Mouse (Mus musculus): ENCODE measurements around the gene Ccdc92b.
"Not testable (repeated sequence)": the region's sequence is repeated elsewhere in the genome, so short reads cannot be mapped to it uniquely, and the experiment has no call there.

Gene Ccdc92b

DNA sequence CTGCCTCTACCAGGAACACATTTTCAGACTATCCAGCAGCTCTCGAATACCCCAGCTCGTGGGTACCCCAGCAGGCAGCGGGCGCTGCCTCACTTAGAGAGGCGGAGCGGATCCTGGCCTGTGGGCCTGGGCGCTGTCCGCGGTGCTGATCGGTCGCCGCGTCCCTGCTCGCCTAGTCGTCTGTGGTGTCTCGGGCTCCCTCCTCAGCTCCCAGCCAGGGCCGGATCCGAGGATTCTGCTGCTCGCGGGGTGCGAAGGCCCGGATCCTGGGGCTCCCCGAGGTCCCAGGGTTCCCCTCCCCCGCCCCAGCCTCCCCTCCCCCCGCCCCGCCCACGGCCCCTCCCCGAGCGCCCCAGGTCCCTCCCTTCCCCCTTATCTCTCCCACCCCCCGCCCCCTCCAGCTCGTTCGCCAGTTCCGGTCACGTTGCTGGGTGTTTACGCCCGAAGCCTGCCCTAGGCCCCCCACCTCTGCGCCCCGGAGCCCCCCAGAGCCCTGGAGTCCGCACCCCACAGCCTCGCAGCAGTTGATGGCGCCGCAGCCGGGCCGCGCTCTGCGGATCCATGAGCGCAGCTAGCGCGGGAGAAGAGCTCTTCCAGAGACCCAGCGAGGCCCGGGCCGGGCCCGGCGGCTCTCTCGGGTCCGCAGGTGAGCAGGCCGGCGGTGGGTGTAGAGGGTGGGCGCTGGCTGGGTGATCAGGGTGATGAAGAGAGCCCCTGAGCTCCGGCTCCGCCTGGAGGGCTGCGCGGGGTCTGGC is at the start of gene Ccdc92b:
TSS of gene Ccdc92b (plus strand) at position 405 of the 755 bp plus-strand sequence.
- DNase-seq: peak; percentile 67

DNA sequence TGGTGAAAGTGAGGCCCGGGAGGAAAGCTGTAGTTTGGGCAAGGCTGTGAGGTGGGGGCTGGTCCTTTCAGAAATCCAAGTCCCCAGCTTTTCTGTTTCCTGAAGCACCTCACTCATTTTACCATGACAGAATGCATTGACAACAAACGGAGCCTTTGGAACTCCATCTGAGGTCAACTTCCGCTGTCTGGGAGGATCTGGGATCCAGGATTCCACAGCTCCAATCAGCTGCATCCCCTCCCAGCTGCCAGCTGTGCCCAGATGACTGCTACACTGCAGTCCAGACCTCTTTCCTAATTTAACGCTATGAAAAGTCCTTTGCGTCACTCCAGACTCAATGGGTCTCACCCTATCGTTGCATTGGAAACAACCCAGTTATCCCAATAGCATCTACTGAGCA is 49.7 kb upstream of the Ccdc92b start:
- DNase-seq: no peak

DNA sequence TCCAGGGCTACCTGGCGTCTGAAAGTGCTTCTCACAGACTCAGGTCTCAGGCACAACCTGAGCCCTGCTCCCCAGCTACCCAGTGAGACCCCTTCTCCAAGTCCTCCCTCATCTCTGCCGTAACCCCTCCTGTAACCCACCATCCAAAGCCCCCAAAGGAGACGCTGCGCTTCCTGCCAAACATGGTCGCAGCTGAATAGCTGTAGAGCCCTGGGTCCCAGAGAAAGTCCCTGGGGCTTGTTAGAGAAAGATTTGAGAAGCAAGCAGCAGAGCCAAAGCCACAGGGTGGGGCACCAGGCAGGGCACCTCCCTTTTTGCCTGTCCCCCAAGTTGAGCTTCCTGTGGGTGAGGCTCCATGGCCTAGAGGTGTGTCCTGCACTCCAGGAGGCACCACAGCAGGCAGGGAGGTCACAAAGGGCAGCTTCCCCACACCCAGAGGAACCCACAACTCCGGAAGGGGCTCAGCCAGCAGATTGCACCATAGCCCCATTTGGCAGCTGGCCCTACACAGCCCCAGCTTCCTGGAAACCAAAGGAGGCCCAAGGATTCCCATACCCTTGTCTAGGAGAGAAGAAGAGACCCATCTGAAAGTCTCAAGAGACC is 46.8 kb upstream of the Ccdc92b start:
- no peak for DNase-seq

DNA sequence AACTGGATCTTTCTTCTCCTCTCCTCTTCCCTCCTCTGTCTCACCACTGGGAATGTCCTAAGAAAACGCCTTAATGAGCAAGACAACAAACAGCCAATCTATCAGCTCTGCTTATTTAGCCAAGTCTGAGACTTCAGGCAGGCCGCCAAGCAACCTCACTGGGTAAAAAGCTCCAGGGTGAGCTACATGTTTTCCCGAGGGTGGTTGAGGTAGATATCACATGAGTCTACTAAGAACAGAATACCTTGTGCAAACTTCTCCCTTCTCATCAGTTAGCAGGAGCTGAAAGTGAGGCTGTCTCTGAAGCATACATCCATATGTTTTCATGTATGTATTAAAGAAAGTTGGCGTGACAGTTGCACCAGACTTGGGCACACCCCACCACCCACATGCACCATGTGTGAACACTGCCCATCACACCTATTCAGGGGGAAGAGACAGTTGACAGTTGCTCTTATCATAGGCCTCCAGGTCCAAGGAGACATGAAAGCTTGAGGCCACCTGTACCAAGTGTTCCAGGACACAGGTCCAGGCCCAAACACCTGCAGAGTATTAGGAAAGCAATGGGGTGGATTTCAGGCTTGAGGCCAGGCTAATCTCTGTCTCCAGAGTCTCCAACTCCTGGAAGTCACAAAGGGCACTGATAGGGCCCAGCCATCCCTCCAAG is 44.5 kb upstream of the Ccdc92b start:
- DNase-seq: no peak

DNA sequence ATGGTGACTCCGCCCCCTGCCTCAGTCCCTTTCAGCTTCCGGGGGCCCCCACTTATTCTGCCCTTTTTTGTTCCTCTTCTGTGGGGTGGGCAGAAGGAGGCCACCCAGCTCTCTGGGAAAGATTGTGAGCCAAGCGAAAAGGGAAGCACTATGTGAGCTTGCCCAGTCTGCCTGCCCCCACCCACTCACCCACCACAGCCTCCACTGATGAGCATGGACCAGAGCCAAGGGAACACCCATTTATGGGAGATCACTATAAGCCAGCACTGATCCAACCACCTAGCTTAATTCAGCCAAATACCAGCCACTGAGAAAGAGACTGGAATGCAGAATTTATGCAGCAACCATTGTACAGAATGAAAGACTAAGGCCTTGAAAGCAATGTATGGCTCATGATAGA is 43.5 kb upstream of the Ccdc92b start:
- DNase-seq: peak; percentile 69

DNA sequence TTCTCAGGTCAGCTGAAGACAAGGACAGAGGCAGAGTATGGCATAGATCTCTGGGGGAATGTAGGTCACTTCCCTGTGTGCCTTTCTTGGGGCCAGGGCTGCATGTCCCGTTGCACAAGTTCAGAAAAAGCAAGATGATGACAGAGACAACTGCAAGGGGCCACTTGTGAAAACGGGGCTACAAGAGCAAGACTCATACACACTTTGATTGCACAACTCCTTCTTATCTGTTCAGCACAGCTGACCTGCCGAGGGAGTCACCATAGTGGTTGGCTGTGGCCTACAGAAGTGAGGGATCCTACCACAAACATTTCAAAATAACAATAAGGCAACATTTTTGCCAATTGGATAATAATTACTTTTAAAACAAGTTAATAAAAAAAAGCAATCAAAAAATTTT is 42.3 kb upstream of the Ccdc92b start:
- DNase-seq: no peak

DNA sequence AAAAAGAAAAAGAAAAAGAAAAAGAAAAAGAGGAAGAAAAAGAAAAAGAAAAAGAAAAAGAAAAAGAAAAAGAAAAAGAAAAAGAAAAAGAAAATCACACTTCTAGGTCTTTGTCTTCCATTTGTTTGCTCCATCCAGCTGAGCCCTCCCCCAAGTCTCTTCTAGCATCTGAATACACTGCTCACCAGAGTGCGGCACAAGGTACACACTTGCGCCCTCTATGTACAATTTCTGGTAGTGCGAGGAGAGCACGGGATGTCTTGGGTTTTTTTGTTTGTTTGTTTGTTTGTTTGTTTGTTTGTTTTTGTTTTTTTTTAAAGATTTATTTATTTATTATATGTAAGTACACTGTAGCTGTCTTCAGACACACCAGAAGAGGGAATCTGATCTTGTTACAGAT is 38.1 kb upstream of the Ccdc92b start:
- DNase-seq: not testable (repeated sequence)

DNA sequence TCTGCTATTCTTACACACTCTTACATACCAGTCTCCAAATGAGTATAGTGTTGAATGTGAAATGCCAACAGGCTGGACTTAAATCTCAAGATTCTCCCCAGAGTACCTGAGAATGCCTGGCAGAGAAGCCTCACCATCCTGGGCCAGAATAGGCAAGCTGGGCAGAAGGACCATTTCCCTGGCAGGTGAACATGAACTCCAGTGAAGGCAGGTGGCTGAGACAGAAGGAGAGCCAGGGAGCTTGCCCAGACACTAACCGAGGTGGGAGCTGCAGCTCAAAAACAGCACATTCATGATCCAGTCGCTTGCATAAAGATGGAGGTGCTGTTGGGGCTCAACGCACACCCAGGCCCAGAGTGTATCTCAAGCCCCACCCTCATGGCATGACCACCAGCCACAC is 36.9 kb upstream of the Ccdc92b start:
- no peak for DNase-seq

DNA sequence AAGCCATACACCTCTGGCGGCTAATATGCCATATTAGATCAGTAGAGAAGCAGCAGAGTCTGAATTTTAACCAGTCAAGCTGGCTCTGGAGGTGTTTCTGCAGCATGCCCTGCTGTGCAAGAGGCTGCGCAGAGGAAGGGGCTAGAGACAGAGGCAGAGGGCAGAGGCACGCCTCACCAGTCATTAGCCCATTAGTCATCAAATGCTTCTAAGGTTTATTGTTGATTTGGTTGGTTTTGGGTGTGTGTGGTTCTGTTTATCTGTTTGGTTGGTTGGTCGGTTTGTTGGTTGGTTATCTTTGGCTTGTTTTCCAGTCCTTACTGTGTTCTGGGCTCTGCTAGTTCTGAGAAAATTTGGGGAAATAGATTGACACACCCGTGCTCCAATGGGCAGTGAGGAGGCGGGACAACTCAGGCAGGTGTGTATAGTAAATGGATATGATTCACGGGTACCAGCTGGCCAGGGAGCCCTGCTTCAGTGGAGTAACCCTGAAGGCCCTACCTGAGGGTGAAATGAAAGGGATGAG is 35.5 kb upstream of the Ccdc92b start:
- DNase-seq: no peak

DNA sequence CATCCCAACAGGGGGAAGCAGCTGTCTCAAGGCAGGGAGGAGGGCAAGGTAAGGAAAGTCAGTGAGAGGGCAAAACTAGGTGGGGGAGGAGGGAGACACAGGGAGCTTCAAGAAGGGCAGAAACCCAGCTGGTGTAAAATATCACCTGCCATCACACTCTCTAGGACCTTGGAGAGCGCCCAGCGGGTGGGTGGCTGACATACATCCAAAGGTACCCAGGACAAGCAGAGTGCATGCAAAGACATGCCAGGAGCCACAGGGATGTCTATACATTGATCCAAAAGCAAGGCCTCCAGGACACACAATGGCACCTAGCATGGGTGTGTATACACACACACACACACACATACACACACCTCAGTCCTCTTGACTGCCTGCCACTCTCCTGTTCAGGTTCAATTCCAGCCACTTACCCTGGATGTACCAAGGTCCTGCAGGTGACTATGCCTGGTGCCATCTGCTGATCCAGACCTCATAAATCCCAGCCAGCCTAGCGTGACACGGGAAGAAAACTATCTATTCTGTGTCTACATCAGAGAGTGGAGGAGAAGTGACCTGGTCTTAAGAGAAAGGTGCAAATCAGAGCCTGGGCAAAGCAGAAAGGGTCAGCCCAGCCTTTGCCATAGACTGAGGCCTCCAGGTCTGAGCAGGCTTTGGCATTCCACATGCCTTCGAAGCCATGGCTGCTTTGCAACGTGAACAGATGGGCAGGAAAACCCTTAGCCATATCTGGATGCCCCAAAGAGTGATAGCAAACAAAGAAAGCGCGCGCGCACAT is 34.3 kb upstream of the Ccdc92b start:
- DNase-seq: no peak

DNA sequence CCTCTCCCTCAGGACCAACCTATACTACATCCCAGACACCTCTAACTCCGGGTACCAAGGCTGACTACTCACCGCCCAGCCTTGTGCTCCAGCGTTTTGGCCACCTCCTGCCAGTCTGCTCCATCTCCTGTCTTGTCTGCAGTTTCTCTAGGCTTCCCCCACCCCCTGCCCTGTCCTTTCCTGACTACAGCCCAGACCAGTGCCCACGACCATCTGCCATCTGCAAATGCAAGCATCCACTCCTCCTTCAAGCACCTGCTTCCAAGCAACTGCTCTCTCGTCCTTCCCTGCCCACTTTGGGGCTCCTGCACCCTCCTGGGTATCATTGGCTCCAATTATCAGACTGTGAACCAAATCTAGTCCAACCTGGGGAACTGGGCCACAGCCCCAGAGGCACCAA is 33.0 kb upstream of the Ccdc92b start:
- peak; percentile 70 for DNase-seq

DNA sequence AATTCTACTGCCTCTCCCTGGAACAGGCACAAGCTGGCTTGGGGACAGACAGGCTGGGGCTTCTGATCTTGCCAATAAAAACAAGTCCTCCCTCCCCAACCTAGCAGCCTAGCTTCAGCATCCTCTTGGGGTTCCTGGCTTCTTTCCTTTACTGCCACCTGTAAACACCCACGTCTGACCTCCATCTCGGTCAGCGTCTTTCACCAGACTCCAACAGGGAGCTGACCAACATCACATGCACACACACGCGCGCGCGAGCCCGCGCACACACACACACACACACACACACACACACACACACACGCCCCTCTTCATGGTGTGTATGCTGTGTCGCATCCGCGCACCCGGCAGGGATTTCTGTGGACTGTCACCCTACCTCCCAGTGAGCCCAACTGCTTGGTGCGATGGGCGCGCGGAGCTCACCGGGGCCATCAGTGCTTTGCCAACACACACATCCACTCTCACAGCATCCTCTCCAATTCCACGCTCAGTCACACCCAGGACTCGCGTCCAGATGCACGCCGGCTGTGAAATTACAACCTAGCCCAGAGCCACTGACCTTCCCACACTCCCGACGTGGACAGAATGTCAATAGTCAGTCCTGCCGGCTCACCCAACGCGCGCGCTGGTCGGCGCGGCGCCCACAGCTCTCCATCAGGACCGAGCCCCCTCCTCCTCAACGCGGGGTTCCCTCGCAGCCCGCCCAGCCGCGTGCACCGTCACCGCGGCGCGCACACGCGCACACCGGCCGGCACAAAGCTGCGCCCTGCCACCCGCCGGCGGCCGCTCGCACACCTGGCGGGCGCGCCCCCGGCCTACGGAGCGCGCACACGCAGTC is 29.8 kb upstream of the Ccdc92b start:
- peak; percentile 74 for DNase-seq

DNA sequence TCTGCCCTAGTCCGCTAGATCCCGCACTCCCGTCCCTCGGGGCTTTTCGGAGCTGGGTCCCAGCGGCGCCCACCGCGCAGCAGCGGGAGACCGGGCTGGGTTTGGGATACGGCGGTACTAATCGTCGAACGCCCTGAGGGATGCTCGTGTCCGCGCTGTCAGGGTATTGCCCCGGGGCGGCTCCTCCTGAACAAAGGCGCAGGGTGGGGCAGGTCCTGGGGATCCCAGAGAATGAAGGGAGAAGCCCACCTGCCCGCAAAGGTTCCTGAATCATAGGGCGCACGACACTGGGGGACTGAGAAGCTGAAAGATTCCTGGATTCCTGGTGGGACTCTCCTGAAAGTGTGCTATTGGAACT is 29.2 kb upstream of the Ccdc92b start:
- DNase-seq: no peak

DNA sequence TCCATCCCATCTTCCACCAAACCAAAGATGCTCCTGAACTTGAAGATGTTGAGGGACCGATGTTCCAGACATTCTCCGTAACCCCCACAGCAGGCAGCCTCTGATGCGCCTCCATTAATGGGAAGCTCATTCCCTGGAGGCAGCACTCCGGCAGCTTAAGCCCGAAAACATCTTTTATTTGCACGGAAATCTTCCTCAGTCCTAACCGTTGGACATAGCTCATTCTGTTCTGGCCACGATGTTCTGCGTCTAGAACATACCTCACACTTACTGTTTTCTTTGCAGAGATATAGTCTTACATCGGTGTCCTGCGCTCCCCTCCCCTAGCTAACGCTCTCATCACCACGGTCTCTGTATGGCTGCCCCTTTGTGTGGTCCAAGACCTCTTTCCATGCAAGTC is 28.7 kb upstream of the Ccdc92b start:
- DNase-seq: no peak

DNA sequence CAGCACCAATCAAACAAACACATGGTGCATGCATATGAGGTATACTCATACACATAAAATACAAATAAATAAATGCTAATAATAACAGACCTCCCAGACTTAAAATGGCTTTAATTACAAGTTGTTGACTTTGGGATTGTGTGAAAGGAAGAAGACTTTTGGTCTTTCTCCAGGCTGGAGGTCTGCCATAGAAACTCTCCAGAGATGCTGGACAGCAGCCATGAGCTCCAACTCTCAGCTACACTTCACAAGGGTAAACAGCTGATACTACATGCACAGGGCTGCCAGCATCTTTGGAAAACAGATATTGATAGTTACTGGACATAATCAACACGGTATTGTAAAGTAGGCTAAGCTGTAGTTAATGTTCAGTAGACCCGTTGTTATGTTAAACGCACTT is 27.2 kb upstream of the Ccdc92b start:
- no peak for DNase-seq

DNA sequence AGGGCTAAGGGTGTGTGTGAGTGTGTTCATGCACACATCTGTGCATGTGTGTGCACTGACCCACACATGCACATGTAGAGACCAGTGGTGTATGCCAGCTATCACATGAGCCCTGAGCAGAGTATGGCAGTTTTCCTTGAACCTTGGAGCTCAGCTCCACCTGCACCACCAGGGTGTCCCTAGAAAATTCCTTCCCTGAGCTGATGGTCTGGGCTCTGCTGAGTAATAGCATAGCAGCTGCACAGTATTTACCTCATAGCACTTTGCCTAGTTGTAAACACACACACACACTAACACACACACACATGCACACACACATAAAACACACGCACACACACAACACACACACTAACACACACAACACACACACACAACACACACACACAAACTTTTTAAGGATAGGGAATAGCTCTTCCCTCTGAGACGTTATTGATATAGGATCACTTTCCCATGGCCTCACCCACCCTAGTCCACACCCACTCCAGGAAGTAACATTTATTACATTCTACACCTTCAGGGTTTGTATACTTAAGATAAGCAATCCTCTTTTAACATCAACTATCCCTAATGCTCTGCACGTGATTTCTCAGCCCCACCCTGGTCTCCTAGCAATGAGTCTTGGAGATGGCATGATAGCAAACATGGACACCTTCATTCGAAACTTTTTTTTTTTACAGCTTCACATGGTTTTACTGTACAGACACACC is 22.0 kb upstream of the Ccdc92b start:
- no peak for DNase-seq

DNA sequence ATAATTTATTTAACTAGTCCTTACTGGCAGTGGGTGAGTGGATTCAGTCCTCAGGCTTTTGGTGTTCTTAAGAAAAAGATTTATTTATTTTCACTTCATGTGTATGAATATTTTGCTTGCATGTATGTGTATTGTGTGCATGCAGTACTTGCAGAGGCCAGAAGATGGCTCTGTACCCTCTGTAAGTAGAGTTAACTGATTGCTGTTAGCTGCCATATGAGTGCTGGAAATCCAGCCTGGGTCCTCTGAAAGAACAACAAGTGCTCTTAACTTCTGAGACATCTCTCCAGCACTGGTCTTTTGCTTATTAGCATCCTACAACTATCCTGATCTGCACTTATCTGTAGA is 21.4 kb upstream of the Ccdc92b start:
- no peak for DNase-seq

DNA sequence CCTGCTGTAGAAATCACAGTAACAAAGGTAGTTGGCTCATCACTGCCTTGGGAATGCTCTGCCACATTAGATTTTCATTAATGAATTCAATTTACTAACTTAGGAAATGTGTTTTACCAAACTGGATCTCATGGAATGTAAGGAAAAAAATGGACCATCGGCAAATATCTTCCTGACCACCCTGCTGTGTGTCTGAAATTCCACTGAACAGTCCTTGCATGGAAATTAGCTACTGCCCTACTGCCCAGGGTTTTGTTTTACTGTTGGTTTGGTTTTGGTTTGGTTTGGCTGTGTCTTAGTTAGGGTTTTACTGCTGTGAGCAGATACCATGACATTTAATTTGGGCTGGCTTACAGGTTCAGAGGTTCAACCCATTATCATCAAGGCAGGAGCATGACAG is 17.1 kb upstream of the Ccdc92b start:
- no peak for DNase-seq

DNA sequence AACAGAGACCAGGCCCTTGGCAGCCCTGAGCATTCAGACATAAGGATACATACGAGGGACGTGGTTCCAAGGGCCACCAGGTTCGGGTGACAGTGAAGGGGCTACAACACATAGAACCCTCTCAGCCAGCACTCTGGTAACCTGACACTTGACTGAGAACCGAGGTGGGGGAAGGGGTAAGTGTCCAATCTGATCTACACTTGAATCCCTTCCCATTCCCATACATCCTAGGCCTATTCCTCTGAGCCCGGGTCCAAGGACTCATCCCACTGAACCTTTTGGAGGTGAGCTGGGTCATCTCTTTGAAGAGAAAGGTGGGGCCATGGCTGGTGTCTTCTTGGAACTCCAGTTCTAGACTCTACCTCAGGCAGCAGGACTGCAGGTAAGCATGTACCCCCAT is 9.3 kb upstream of the Ccdc92b start:
- no peak for DNase-seq

DNA sequence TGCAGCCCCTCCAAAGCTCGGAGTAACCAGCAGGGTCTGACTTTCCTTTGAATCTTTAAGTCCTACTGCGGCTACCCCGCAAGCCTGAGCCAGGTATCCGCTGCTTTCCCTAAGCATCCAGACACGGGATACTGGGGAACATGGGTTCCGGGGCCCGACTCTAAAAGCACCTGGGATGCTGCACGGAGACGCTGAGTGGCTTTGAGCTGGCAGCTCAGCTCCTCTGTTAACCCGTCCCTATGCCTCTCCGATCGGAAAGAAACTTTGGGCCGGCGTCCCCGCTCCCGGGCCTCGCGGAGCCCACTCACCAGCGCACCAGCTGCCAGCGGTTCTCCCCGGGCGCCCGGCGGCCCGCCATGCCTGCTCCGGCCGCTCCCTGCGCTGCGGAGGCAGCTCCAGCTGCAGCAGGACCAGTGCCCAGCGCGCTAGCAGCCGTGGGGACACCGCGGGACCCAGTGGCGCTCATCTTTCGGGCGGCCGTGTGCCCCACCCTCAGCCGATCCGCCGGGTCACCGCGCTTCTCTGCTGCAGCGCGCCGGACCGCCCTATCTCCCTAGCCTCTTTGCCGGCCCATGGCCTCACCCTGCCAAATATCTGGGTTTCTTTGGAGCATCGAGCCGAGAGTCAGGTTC is 8.7 kb upstream of the Ccdc92b start, which contains the start of gene Rap1gap2:
TSS of gene Rap1gap2 (minus strand) at position 371 of the 632 bp plus-strand sequence.
- DNase-seq: peak; percentile 38

DNA sequence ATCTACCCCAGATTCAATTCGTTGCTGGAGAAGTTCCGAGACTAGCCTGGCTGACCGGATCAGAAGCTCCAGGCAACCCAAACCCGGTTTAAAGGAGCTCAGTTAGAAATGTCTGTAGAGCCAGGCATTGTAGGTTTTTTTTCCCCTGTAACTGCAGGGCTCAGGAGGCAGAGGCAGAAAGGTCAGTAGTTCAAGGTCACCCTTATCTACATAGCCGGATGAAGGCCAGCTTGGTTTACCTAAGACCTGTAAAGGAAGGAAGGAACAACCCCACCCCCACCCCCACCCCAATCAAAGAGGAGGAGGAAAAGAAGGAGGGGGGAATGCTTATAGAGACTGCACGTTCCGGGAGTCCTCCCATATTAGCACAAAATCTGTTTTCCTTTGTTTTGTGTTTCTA is 8.0 kb upstream of the Ccdc92b start:
- no peak for DNase-seq
